Mouse (Mus musculus) neural tube, embryonic 13.5 days (tissue): ENCODE data around the gene Chchd1. TPM values are rescaled to one million over a fixed set of nuclear protein-coding genes. Genes with fewer than 3 reads are reported as not detected.

Source experiments
- ATAC-seq: fragments of 200-750 bp; cut with Nextera tagmentation; 2 replicates; pipeline ENCODE4 v1.8.0; 2017; ENCODE audit warnings: low read depth, mild to moderate bottlenecking, moderate TSS enrichment, moderate library complexity
- H3K27ac ChIP-seq: fragments of 300-500 bp; sonication (generic); replicated peaks from 2 replicates; pipeline ENCODE4 v1.5.1; 2015; ENCODE audit warnings: moderate library complexity, mild to moderate bottlenecking, inconsistent platforms
- H3K27me3 ChIP-seq: fragments of 300-500 bp; sonication (generic); 2 replicates; pipeline ENCODE4 v1.6.1; 2015; ENCODE audit warnings: mild to moderate bottlenecking, inconsistent platforms
- H3K36me3 ChIP-seq: fragments of 300-500 bp; sonication (generic); 2 replicates; pipeline ENCODE4 v1.6.1; 2015; ENCODE audit warnings: mild to moderate bottlenecking, inconsistent platforms
- H3K4me1 ChIP-seq: fragments of 300-500 bp; sonication (generic); replicated peaks from 2 replicates; pipeline ENCODE4 v1.6.1; 2015; ENCODE audit warnings: inconsistent platforms
- H3K4me2 ChIP-seq: fragments of 300-500 bp; sonication (generic); 2 replicates; pipeline ENCODE4 v1.6.1; 2015; ENCODE audit warnings: inconsistent platforms, mild to moderate bottlenecking, moderate library complexity
- H3K4me3 ChIP-seq: fragments of 300-500 bp; sonication (generic); 2 replicates; pipeline ENCODE4 v1.5.1; 2015; ENCODE audit warnings: mild to moderate bottlenecking, inconsistent platforms
- H3K9ac ChIP-seq: fragments of 300-500 bp; sonication (generic); 2 replicates; pipeline ENCODE4 v1.6.1; 2015; ENCODE audit warnings: moderate library complexity, mild to moderate bottlenecking, inconsistent platforms
- H3K9me3 ChIP-seq: fragments of 300-500 bp; sonication (generic); 2 replicates; pipeline ENCODE4 v1.6.1; 2016; ENCODE audit warnings: inconsistent platforms
- WGBS: fragments of 180-500 bp; shearing (Covaris S2); methylation state at CpG from one replicate; pipeline ENCODE4 v1.1.7; 2015; 5-methylcytosine and 5-hydroxymethylcytosine counted together
- polyA plus RNA-seq: library from polyadenylated mRNA; unstranded; fragments of >200 nt; fragmentation: Nextera tagmentation; extraction: Ambion mirVana; gene quantifications from 2 replicates; pipeline ENCODE4 v1.2.1, GENCODE M21; 2015

Gene Chchd1
- polyA plus RNA-seq, result 191 and 218 TPM in 2 replicates

GRCm38 (mm10) chr14:20702741-20703381, at the start of gene Chchd1:
TSS of gene Chchd1 (plus strand) at chr14:20703006.
- Histone ChIP-seq H3K27me3 (no peaks in the 10 kb centered on the region), H3K9me3 (no peaks in the 10 kb centered on the region), H3K4me3 (peak within 1 kb of the TSS; percentile 79), H3K36me3 (peaks cover 31% of the 10 kb centered on the region), H3K9ac (peak within 1 kb of the TSS; percentile 88), H3K4me2 (peak within 1 kb of the TSS; percentile 68), H3K27ac (peak within 1 kb of the TSS; percentile 92), H3K4me1 (peaks cover 61% of the 10 kb centered on the region)
- ATAC-seq, result peak; percentile 64
- WGBS, result under 1% methylated on average over 61 of the region's 61 CpGs

- WGBS, result 83% methylated on average over 9 of the region's 9 CpGs
- ATAC-seq, result no peak
- no peaks in the 10 kb centered on the region for H3K9me3 ChIP-seq
- H3K27ac ChIP-seq, result no peak overlapping the region
- no peak overlapping the region for H3K9ac ChIP-seq
- H3K27me3 ChIP-seq, result no peaks in the 10 kb centered on the region; the same call in 1 of the 2 replicates
- no peak overlapping the region for H3K4me3 ChIP-seq
- no peak overlapping the region for H3K4me2 ChIP-seq
- H3K36me3 ChIP-seq, result no peaks in the 10 kb centered on the region
- H3K4me1 ChIP-seq, result no peaks in the 10 kb centered on the region
Observed at GRCm38 (mm10) chr14:20654690-20655421, 48.0 kb upstream of the Chchd1 start.

GRCm38 (mm10) chr14:20655731-20656130, 47.1 kb upstream of the Chchd1 start:
- H3K9me3 ChIP-seq, result no peaks in the 10 kb centered on the region
- WGBS, result 79% methylated on average over 9 of the region's 9 CpGs
- H3K4me3 ChIP-seq, result no peak overlapping the region
- H3K9ac ChIP-seq, result no peak overlapping the region
- H3K27ac ChIP-seq, result no peak overlapping the region
- H3K27me3 ChIP-seq, result no peaks in the 10 kb centered on the region; the same call in 1 of the 2 replicates
- H3K4me2 ChIP-seq, result no peak overlapping the region
- no peak for ATAC-seq
- H3K36me3 ChIP-seq, result no peaks in the 10 kb centered on the region
- H3K4me1 ChIP-seq, result peaks cover 4% of the 10 kb centered on the region; the same call in 1 of the 2 replicates

- no peak within 1 kb of the TSS for H3K4me3 ChIP-seq
- ATAC-seq, result no peak
- H3K4me2 ChIP-seq, result no peak within 1 kb of the TSS
- no peak within 1 kb of the TSS for H3K27ac ChIP-seq
- no peaks in the 10 kb centered on the region for H3K36me3 ChIP-seq
- no peak within 1 kb of the TSS for H3K9ac ChIP-seq
- peaks cover 5% of the 10 kb centered on the region; the same call in 1 of the 2 replicates for H3K4me1 ChIP-seq
- H3K27me3 ChIP-seq, result no peaks in the 10 kb centered on the region; the same call in 1 of the 2 replicates
- no peaks in the 10 kb centered on the region for H3K9me3 ChIP-seq
- WGBS, result 61% methylated on average over 11 of the region's 11 CpGs
Observed at GRCm38 (mm10) chr14:20656361-20656760, 46.4 kb upstream of the Chchd1 start, which contains the start of gene Myoz1. TSS of gene Myoz1 (minus strand) at chr14:20656540.

- no peak for ATAC-seq
- no peak overlapping the region for H3K4me3 ChIP-seq
Observed at GRCm38 (mm10) chr14:20658326-20658725, 44.5 kb upstream of the Chchd1 start.

GRCm38 (mm10) chr14:20658902-20659301, 43.9 kb upstream of the Chchd1 start:
- no peaks in the 10 kb centered on the region for H3K9me3 ChIP-seq
- no peak overlapping the region for H3K9ac ChIP-seq
- no peak overlapping the region for H3K4me3 ChIP-seq
- H3K36me3 ChIP-seq, result no peaks in the 10 kb centered on the region
- ATAC-seq, result no peak
- no peak overlapping the region for H3K4me2 ChIP-seq
- H3K27ac ChIP-seq, result no peak overlapping the region
- 93% methylated on average over 6 of the region's 6 CpGs for WGBS
- peaks cover 18% of the 10 kb centered on the region for H3K4me1 ChIP-seq
- H3K27me3 ChIP-seq, result peaks cover 18% of the 10 kb centered on the region

More at GRCm38 (mm10) chr14:20658326-20658725, 44.5 kb upstream of the Chchd1 start:
- no peak overlapping the region for H3K9ac ChIP-seq
- H3K27ac ChIP-seq, result no peak overlapping the region
- peaks cover 15% of the 10 kb centered on the region for H3K27me3 ChIP-seq
- H3K4me2 ChIP-seq, result no peak overlapping the region
- no peaks in the 10 kb centered on the region for H3K36me3 ChIP-seq
- no peaks in the 10 kb centered on the region for H3K9me3 ChIP-seq
- H3K4me1 ChIP-seq, result peaks cover 18% of the 10 kb centered on the region

- Histone ChIP-seq H3K4me2 (no peak overlapping the region), H3K9me3 (no peaks in the 10 kb centered on the region), H3K4me3 (no peak overlapping the region), H3K4me1 (peaks cover 18% of the 10 kb centered on the region), H3K9ac (no peak overlapping the region), H3K27me3 (peaks cover 18% of the 10 kb centered on the region), H3K27ac (no peak overlapping the region), H3K36me3 (no peaks in the 10 kb centered on the region)
- no peak for ATAC-seq
- WGBS, result 97% methylated on average over 7 of the region's 7 CpGs
Observed at GRCm38 (mm10) chr14:20659687-20660086, 43.1 kb upstream of the Chchd1 start.

GRCm38 (mm10) chr14:20660827-20661660, 41.8 kb upstream of the Chchd1 start:
- ATAC-seq, result peak; percentile 86
- Histone ChIP-seq H3K27ac (peak overlapping the region; percentile 84), H3K4me1 (peaks cover 18% of the 10 kb centered on the region), H3K4me2 (peak overlapping the region; percentile 74), H3K9me3 (no peaks in the 10 kb centered on the region), H3K4me3 (peak overlapping the region; percentile 54), H3K36me3 (no peaks in the 10 kb centered on the region), H3K27me3 (peaks cover 24% of the 10 kb centered on the region), H3K9ac (peak overlapping the region; percentile 77)
- WGBS, result 2% methylated on average over 52 of the region's 52 CpGs

GRCm38 (mm10) chr14:20661661-20662331, 41.0 kb upstream of the Chchd1 start:
- peaks cover 31% of the 10 kb centered on the region for H3K27me3 ChIP-seq
- H3K36me3 ChIP-seq, result no peaks in the 10 kb centered on the region
- no peaks in the 10 kb centered on the region for H3K9me3 ChIP-seq
- peaks cover 18% of the 10 kb centered on the region for H3K4me1 ChIP-seq
- ATAC-seq, result peak; percentile 61
- peak overlapping the region; percentile 54 for H3K4me3 ChIP-seq
- H3K9ac ChIP-seq, result peak overlapping the region; percentile 77
- peak overlapping the region; percentile 74 for H3K4me2 ChIP-seq
- peak overlapping the region; percentile 84 for H3K27ac ChIP-seq
- 12% methylated on average over 19 of the region's 19 CpGs for WGBS

- Histone ChIP-seq H3K9ac (peak overlapping the region; percentile 77; the same call in 1 of the 2 replicates), H3K9me3 (no peaks in the 10 kb centered on the region), H3K27ac (no peak overlapping the region; the same call in 1 of the 2 replicates), H3K4me2 (no peak overlapping the region; the same call in 1 of the 2 replicates), H3K36me3 (no peaks in the 10 kb centered on the region), H3K27me3 (peaks cover 40% of the 10 kb centered on the region), H3K4me1 (peaks cover 18% of the 10 kb centered on the region), H3K4me3 (peak overlapping the region; percentile 54; the same call in 1 of the 2 replicates)
- WGBS, result 89% methylated on average over 3 of the region's 3 CpGs
- ATAC-seq, result no peak
Observed at GRCm38 (mm10) chr14:20662740-20663139, 40.1 kb upstream of the Chchd1 start.

GRCm38 (mm10) chr14:20663601-20664000, 39.2 kb upstream of the Chchd1 start:
- Histone ChIP-seq H3K27ac (no peak overlapping the region), H3K9ac (no peak overlapping the region), H3K27me3 (peaks cover 48% of the 10 kb centered on the region), H3K4me1 (peaks cover 18% of the 10 kb centered on the region), H3K4me2 (no peak overlapping the region), H3K9me3 (no peaks in the 10 kb centered on the region), H3K4me3 (no peak overlapping the region), H3K36me3 (no peaks in the 10 kb centered on the region)
- 80% methylated on average over 2 of the region's 2 CpGs for WGBS
- no peak for ATAC-seq
